Mouse (Mus musculus): ENCODE measurements around the gene Itk. TPM values are rescaled to one million over a fixed set of nuclear protein-coding genes. Genes with fewer than 3 reads are reported as not detected.

Itk gene
- polyA plus RNA-seq, 2 experiments: 0.07 TPM; not detected in 1

DNA sequence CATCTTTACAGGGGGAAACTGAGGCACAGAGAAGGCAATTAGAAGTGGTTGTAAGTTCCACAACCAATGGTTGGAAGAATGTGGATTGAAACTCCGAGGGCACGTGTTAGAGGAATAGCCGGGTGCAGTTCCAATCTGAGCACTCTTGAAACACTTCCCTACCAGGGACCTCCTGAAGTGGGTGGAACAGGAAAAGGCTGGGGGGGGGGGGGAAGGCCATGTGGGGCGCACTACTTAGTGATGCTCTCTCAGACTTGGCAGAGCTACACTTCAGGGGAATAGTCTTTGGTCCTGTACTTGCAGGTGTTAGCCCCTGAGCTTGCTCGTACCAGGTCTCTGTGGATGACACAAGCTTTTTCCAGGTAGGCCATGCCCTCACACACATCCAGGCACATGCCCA, 53.3 kb downstream of the Itk start:
- H3K27ac ChIP-seq: no peak overlapping the region
- no peak overlapping the region for H3K4me3 ChIP-seq (ENCODE audit: insufficient read depth in 1 of 2, low read depth in 2 of 2, low read length in 2 of 2)
- no peak overlapping the region for H3K4me2 ChIP-seq (ENCODE audit: low read depth)
- H3K9me3 ChIP-seq (ENCODE audit: control insufficient read depth, low read length): no peaks in the 10 kb centered on the region
- DNase-seq (ENCODE audit: low read depth in 3 of 3, low spot score in 3 of 3): no peak
- H3K4me1 ChIP-seq (replicated peaks; ENCODE audit: control insufficient read depth in 2 of 2, insufficient read depth in 2 of 2, low read length in 1 of 2): no peaks in the 10 kb centered on the region
- no peaks in the 10 kb centered on the region for H3K36me3 ChIP-seq (replicated peaks; ENCODE audit: control insufficient read depth, insufficient read depth, low read depth)
- H3K27me3 ChIP-seq (ENCODE audit: control insufficient read depth, insufficient read depth, low read length): no peaks in the 10 kb centered on the region
- WGBS (ENCODE audit: insufficient replicate concordance): 51% methylated on average over 5 of the region's 5 CpGs
- no peak for TF ChIP-seq EP300 (IDR thresholded peaks at IDR 0.05; ENCODE audit: low read depth)
- TF ChIP-seq CTCF (IDR thresholded peaks at IDR 0.05; ENCODE audit: low read depth): no peak
- no peak for ATAC-seq (ENCODE audit: insufficient read depth)
- H3K9ac ChIP-seq (replicated peaks): no peak overlapping the region

DNA sequence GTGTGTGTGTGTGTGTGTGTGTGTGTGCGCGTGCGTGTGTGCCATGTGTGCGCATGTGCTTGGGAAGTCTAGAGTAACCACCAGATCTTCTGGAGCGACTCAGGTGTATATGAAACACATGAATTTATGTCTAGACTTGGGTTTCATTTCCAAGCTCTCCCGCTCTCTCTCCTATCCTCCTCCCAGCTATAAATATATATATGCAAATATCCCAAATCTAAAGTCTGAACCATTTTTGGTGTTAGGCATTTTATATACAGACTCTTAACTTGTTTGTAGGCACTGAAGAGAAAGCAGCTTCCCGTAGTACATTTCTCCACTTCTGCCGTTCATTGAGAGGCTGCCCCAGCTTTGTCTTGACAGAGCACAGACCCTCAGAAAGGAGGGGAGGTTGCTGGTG, 57.1 kb downstream of the Itk start:
- Histone ChIP-seq H3K27me3 (ENCODE audit: control insufficient read depth, insufficient read depth, low read length) (no peaks in the 10 kb centered on the region), H3K36me3 (replicated peaks; ENCODE audit: control insufficient read depth, insufficient read depth, low read depth) (no peaks in the 10 kb centered on the region), H3K9me3 (ENCODE audit: control insufficient read depth, low read length) (no peaks in the 10 kb centered on the region), H3K4me2 (ENCODE audit: low read depth) (no peak overlapping the region), H3K9ac (replicated peaks) (no peak overlapping the region), H3K4me3 (ENCODE audit: insufficient read depth in 1 of 2, low read depth in 2 of 2, low read length in 2 of 2) (no peak overlapping the region), H3K27ac (no peak overlapping the region), H3K4me1 (replicated peaks; ENCODE audit: control insufficient read depth in 2 of 2, insufficient read depth in 2 of 2, low read length in 1 of 2) (no peaks in the 10 kb centered on the region)
- DNase-seq (ENCODE audit: low read depth in 3 of 3, low spot score in 3 of 3): no peak
- TF ChIP-seq CTCF (IDR thresholded peaks at IDR 0.05; ENCODE audit: low read depth) (no peak), EP300 (IDR thresholded peaks at IDR 0.05; ENCODE audit: low read depth) (no peak)
- ATAC-seq (ENCODE audit: insufficient read depth): no peak
- 78% methylated on average over 8 of the region's 8 CpGs for WGBS (ENCODE audit: insufficient replicate concordance)

DNA sequence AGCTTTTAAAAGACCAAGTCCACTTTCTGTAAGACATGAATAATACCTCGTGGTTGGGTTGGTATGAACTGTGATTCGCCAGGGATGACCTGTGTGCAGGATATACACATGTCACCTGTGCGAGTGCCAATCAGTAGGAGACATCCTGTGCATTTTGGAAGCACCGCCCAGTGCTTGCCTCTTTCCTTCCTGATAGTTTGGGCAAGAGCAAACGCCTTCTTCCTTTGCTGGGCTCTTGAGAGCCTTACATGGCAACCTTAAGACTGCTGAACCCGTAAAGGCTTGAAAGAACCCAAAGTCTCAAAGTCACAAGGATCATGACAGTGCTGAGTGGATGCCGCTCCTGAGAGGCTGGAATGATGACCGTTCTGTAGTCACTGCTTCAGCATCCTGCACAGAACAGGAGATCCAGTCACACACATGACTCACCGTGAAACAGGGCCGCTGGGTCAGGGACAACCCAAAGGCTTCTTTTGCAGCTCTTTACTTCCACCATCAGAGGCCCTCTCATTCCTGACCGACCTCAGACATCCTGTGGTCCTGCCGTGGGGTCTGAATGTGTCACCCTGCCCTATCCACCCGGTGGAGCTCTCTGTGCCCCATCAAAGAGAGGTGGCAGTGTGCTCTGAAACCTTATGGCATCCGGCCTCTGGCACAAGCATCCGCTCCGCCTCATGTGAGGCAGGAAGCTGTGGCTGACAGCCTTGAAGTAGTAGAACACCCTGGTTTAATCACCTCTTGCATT, 62.9 kb downstream of the Itk start:
- Histone ChIP-seq H3K4me1 (replicated peaks; ENCODE audit: control insufficient read depth in 2 of 2, insufficient read depth in 2 of 2, low read length in 1 of 2) (no peaks in the 10 kb centered on the region), H3K27ac (no peak overlapping the region), H3K27me3 (ENCODE audit: control insufficient read depth, insufficient read depth, low read length) (no peaks in the 10 kb centered on the region), H3K36me3 (replicated peaks; ENCODE audit: control insufficient read depth, insufficient read depth, low read depth) (no peaks in the 10 kb centered on the region), H3K9ac (replicated peaks) (no peak overlapping the region), H3K4me3 (ENCODE audit: insufficient read depth in 1 of 2, low read depth in 2 of 2, low read length in 2 of 2) (no peak overlapping the region), H3K9me3 (ENCODE audit: control insufficient read depth, low read length) (no peaks in the 10 kb centered on the region), H3K4me2 (ENCODE audit: low read depth) (no peak overlapping the region)
- no peak for ATAC-seq (ENCODE audit: insufficient read depth)
- 60% methylated on average over 16 of the region's 16 CpGs for WGBS (ENCODE audit: insufficient replicate concordance)
- TF ChIP-seq CTCF (IDR thresholded peaks at IDR 0.05; ENCODE audit: low read depth): no peak
- TF ChIP-seq EP300 (IDR thresholded peaks at IDR 0.05; ENCODE audit: low read depth): no peak
- no peak for DNase-seq (ENCODE audit: low read depth in 3 of 3, low spot score in 3 of 3)

DNA sequence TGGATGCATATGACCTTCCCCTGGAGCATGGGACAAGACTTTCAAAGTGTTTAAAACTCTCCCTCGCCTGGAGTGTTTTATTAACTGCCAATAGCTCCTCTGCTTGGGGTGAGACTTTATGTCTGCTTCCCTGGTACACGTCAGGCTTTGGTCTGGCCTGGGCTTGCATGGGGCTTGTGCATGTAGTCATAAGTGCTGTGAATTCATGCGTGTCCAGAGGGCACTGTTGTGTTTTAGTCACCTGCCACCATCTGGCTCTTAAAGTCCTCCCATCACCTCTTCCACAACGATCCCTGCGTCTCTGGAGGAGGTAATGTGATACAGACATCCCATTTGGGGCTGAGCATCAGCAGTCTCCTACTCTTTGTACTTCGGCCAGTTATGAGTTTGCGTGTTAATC, 67.8 kb downstream of the Itk start:
- Histone ChIP-seq H3K9me3 (ENCODE audit: control insufficient read depth, low read length) (no peaks in the 10 kb centered on the region), H3K27me3 (ENCODE audit: control insufficient read depth, insufficient read depth, low read length) (no peaks in the 10 kb centered on the region), H3K4me2 (ENCODE audit: low read depth) (no peak overlapping the region), H3K4me3 (ENCODE audit: insufficient read depth in 1 of 2, low read depth in 2 of 2, low read length in 2 of 2) (no peak overlapping the region), H3K4me1 (replicated peaks; ENCODE audit: control insufficient read depth in 2 of 2, insufficient read depth in 2 of 2, low read length in 1 of 2) (no peaks in the 10 kb centered on the region), H3K9ac (replicated peaks) (no peak overlapping the region), H3K27ac (no peak overlapping the region), H3K36me3 (replicated peaks; ENCODE audit: control insufficient read depth, insufficient read depth, low read depth) (no peaks in the 10 kb centered on the region)
- 60% methylated on average over 7 of the region's 7 CpGs for WGBS (ENCODE audit: insufficient replicate concordance)
- no peak for ATAC-seq (ENCODE audit: insufficient read depth)
- DNase-seq (ENCODE audit: low read depth in 3 of 3, low spot score in 3 of 3): no peak
- no peak for TF ChIP-seq EP300 (IDR thresholded peaks at IDR 0.05; ENCODE audit: low read depth)
- no peak for TF ChIP-seq CTCF (IDR thresholded peaks at IDR 0.05; ENCODE audit: low read depth)

DNA sequence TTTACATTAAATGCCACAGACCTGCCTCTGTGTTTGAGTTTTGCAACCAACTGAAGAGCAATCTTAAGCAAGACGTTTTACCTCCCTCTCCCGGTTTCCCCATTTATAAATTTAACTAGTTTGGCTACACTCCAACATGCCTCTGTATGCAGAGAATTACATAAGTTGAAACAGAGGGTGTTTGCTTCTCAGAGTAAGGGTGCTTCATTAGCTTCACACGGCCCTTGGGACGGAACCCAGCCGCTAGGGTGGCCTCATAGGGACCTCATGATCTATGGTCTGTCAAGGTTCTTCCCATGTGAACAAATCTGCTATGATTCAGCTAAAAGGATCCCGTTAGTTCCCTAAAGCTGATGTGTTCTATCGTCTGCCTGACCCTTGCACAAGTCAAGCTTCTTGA, 74.8 kb downstream of the Itk start:
- ATAC-seq (ENCODE audit: insufficient read depth) (no peak), DNase-seq (ENCODE audit: low read depth in 3 of 3, low spot score in 3 of 3) (no peak)
- Histone ChIP-seq H3K27ac (no peak overlapping the region), H3K27me3 (ENCODE audit: control insufficient read depth, insufficient read depth, low read length) (peaks cover 8% of the 10 kb centered on the region), H3K4me3 (ENCODE audit: insufficient read depth in 1 of 2, low read depth in 2 of 2, low read length in 2 of 2) (no peak overlapping the region), H3K9me3 (ENCODE audit: control insufficient read depth, low read length) (no peaks in the 10 kb centered on the region), H3K4me2 (ENCODE audit: low read depth) (no peak overlapping the region), H3K36me3 (replicated peaks; ENCODE audit: control insufficient read depth, insufficient read depth, low read depth) (no peaks in the 10 kb centered on the region), H3K4me1 (replicated peaks; ENCODE audit: control insufficient read depth in 2 of 2, insufficient read depth in 2 of 2, low read length in 1 of 2) (peaks cover 3 to 11% of the 10 kb centered on the region in 2 experiments; a peak in 3 of 4 replicates), H3K9ac (replicated peaks) (no peak overlapping the region)
- 0 out of 2 replicates have a peak, but pooled peaks have one; percentile 4 for TF ChIP-seq CTCF (IDR thresholded peaks at IDR 0.05; ENCODE audit: low read depth)
- no peak for TF ChIP-seq EP300 (IDR thresholded peaks at IDR 0.05; ENCODE audit: low read depth)
- WGBS (ENCODE audit: insufficient replicate concordance): 19% methylated on average over 7 of the region's 7 CpGs
